Mouse (Mus musculus): ENCODE results near the gene Senp6. TPM values are rescaled to one million over a fixed set of nuclear protein-coding genes. Genes with fewer than 3 reads are reported as not detected.

Senp6 gene
- polyA plus RNA-seq, 1 experiment from 2014 or later, result 70.6 TPM

GRCm38 (mm10) chr9:80176696-80177478 is 110.2 kb downstream of the Senp6 start:
- H3K4me3 ChIP-seq (ENCODE audit: low read depth, low read length), result no peak overlapping the region
- no peak overlapping the region for H3K9ac ChIP-seq (replicated peaks; ENCODE audit: low read depth, low read length)
- H3K4me2 ChIP-seq (ENCODE audit: low read depth, low read length), result no peak overlapping the region
- H3K9me3 ChIP-seq (ENCODE audit: control insufficient read depth, low read length), result no peaks in the 10 kb centered on the region
- WGBS, result 83% methylated on average over 13 of the region's 13 CpGs
- no peaks in the 10 kb centered on the region for H3K4me1 ChIP-seq (ENCODE audit: control insufficient read depth, insufficient read depth, low read length)
- no peaks in the 10 kb centered on the region for H3K27me3 ChIP-seq (ENCODE audit: control insufficient read depth, insufficient read depth, low read length)
- no peak for ATAC-seq (ENCODE audit: low read depth)
- no peaks in the 10 kb centered on the region for H3K36me3 ChIP-seq (ENCODE audit: control insufficient read depth, insufficient read depth, low read length)
- H3K27ac ChIP-seq (ENCODE audit: low read depth, low read length), result no peak overlapping the region

- H3K36me3 ChIP-seq (ENCODE audit: control insufficient read depth, insufficient read depth, low read length), result no peaks in the 10 kb centered on the region
- no peaks in the 10 kb centered on the region for H3K27me3 ChIP-seq (ENCODE audit: control insufficient read depth, insufficient read depth, low read length)
- 78% methylated on average over 2 of the region's 2 CpGs for WGBS
- no peaks in the 10 kb centered on the region for H3K4me1 ChIP-seq (ENCODE audit: control insufficient read depth, insufficient read depth, low read length)
- no peak for ATAC-seq (ENCODE audit: low read depth)
- no peak overlapping the region for H3K4me3 ChIP-seq (ENCODE audit: low read depth, low read length)
- H3K9me3 ChIP-seq (ENCODE audit: control insufficient read depth, low read length), result no peaks in the 10 kb centered on the region
- H3K4me2 ChIP-seq (ENCODE audit: low read depth, low read length), result no peak overlapping the region
- no peak overlapping the region for H3K9ac ChIP-seq (replicated peaks; ENCODE audit: low read depth, low read length)
- no peak overlapping the region for H3K27ac ChIP-seq (ENCODE audit: low read depth, low read length)
These were observed 112.0 kb downstream of the Senp6 start for GRCm38 (mm10) chr9:80178670-80179069.

- Histone ChIP-seq H3K9ac (replicated peaks; ENCODE audit: low read depth, low read length) (no peak overlapping the region), H3K4me3 (ENCODE audit: low read depth, low read length) (no peak overlapping the region), H3K27ac (ENCODE audit: low read depth, low read length) (no peak overlapping the region), H3K36me3 (ENCODE audit: control insufficient read depth, insufficient read depth, low read length) (no peaks in the 10 kb centered on the region), H3K4me1 (ENCODE audit: control insufficient read depth, insufficient read depth, low read length) (no peaks in the 10 kb centered on the region), H3K9me3 (ENCODE audit: control insufficient read depth, low read length) (no peaks in the 10 kb centered on the region), H3K27me3 (ENCODE audit: control insufficient read depth, insufficient read depth, low read length) (no peaks in the 10 kb centered on the region), H3K4me2 (ENCODE audit: low read depth, low read length) (no peak overlapping the region)
- no peak for ATAC-seq (ENCODE audit: low read depth)
- WGBS, result 85% methylated on average over 4 of the region's 4 CpGs
These were observed 113.0 kb downstream of the Senp6 start for GRCm38 (mm10) chr9:80179688-80180087.

- no peak overlapping the region for H3K9ac ChIP-seq (replicated peaks; ENCODE audit: low read depth, low read length)
- H3K27me3 ChIP-seq (ENCODE audit: control insufficient read depth, insufficient read depth, low read length), result no peaks in the 10 kb centered on the region
- no peaks in the 10 kb centered on the region for H3K9me3 ChIP-seq (ENCODE audit: control insufficient read depth, low read length)
- 80% methylated on average over 5 of the region's 5 CpGs for WGBS
- H3K4me3 ChIP-seq (ENCODE audit: low read depth, low read length), result no peak overlapping the region
- H3K4me1 ChIP-seq (ENCODE audit: control insufficient read depth, insufficient read depth, low read length), result no peaks in the 10 kb centered on the region
- no peaks in the 10 kb centered on the region for H3K36me3 ChIP-seq (ENCODE audit: control insufficient read depth, insufficient read depth, low read length)
- no peak overlapping the region for H3K27ac ChIP-seq (ENCODE audit: low read depth, low read length)
- no peak for ATAC-seq (ENCODE audit: low read depth)
- no peak overlapping the region for H3K4me2 ChIP-seq (ENCODE audit: low read depth, low read length)
These were observed 114.1 kb downstream of the Senp6 start for GRCm38 (mm10) chr9:80180771-80181170.

GRCm38 (mm10) chr9:80181692-80182091 is 115.0 kb downstream of the Senp6 start:
- no peaks in the 10 kb centered on the region for H3K9me3 ChIP-seq (ENCODE audit: control insufficient read depth, low read length)

GRCm38 (mm10) chr9:80184138-80184537 is 117.4 kb downstream of the Senp6 start:
- Histone ChIP-seq H3K36me3 (ENCODE audit: control insufficient read depth, insufficient read depth, low read length) (no peaks in the 10 kb centered on the region), H3K9ac (replicated peaks; ENCODE audit: low read depth, low read length) (no peak overlapping the region), H3K27me3 (ENCODE audit: control insufficient read depth, insufficient read depth, low read length) (no peaks in the 10 kb centered on the region), H3K9me3 (ENCODE audit: control insufficient read depth, low read length) (no peaks in the 10 kb centered on the region), H3K4me2 (ENCODE audit: low read depth, low read length) (no peak overlapping the region), H3K27ac (ENCODE audit: low read depth, low read length) (no peak overlapping the region), H3K4me1 (ENCODE audit: control insufficient read depth, insufficient read depth, low read length) (no peaks in the 10 kb centered on the region), H3K4me3 (ENCODE audit: low read depth, low read length) (no peak overlapping the region)
- no peak for ATAC-seq (ENCODE audit: low read depth)
- 59% methylated on average over 5 of the region's 5 CpGs for WGBS

More at GRCm38 (mm10) chr9:80181692-80182091, 115.0 kb downstream of the Senp6 start:
- 94% methylated on average over 1 of the region's 1 CpGs for WGBS
- no peaks in the 10 kb centered on the region for H3K36me3 ChIP-seq (ENCODE audit: control insufficient read depth, insufficient read depth, low read length)
- H3K4me1 ChIP-seq (ENCODE audit: control insufficient read depth, insufficient read depth, low read length), result no peaks in the 10 kb centered on the region
- H3K9ac ChIP-seq (replicated peaks; ENCODE audit: low read depth, low read length), result no peak overlapping the region
- H3K4me3 ChIP-seq (ENCODE audit: low read depth, low read length), result no peak overlapping the region
- no peaks in the 10 kb centered on the region for H3K27me3 ChIP-seq (ENCODE audit: control insufficient read depth, insufficient read depth, low read length)
- no peak overlapping the region for H3K4me2 ChIP-seq (ENCODE audit: low read depth, low read length)
- no peak for ATAC-seq (ENCODE audit: low read depth)
- H3K27ac ChIP-seq (ENCODE audit: low read depth, low read length), result no peak overlapping the region

- WGBS, result 46% methylated on average over 3 of the region's 3 CpGs
- no peaks in the 10 kb centered on the region for H3K36me3 ChIP-seq (ENCODE audit: control insufficient read depth, insufficient read depth, low read length)
- no peak overlapping the region for H3K4me2 ChIP-seq (ENCODE audit: low read depth, low read length)
- no peak overlapping the region for H3K27ac ChIP-seq (ENCODE audit: low read depth, low read length)
- H3K27me3 ChIP-seq (ENCODE audit: control insufficient read depth, insufficient read depth, low read length), result no peaks in the 10 kb centered on the region
- H3K4me3 ChIP-seq (ENCODE audit: low read depth, low read length), result no peak overlapping the region
- no peaks in the 10 kb centered on the region for H3K4me1 ChIP-seq (ENCODE audit: control insufficient read depth, insufficient read depth, low read length)
- H3K9ac ChIP-seq (replicated peaks; ENCODE audit: low read depth, low read length), result no peak overlapping the region
- H3K9me3 ChIP-seq (ENCODE audit: control insufficient read depth, low read length), result no peaks in the 10 kb centered on the region
- ATAC-seq (ENCODE audit: low read depth), result no peak
These were observed 119.0 kb downstream of the Senp6 start for GRCm38 (mm10) chr9:80185737-80186136.

GRCm38 (mm10) chr9:80186693-80187092 is 120.0 kb downstream of the Senp6 start:
- no peaks in the 10 kb centered on the region for H3K36me3 ChIP-seq (ENCODE audit: control insufficient read depth, insufficient read depth, low read length)
- ATAC-seq (ENCODE audit: low read depth), result no peak

GRCm38 (mm10) chr9:80188324-80188893 is 121.7 kb downstream of the Senp6 start:
- 54% methylated on average over 5 of the region's 5 CpGs for WGBS
- no peaks in the 10 kb centered on the region for H3K36me3 ChIP-seq (ENCODE audit: control insufficient read depth, insufficient read depth, low read length)
- H3K4me1 ChIP-seq (ENCODE audit: control insufficient read depth, insufficient read depth, low read length), result no peaks in the 10 kb centered on the region
- H3K4me3 ChIP-seq (ENCODE audit: low read depth, low read length), result no peak overlapping the region
- H3K27ac ChIP-seq (ENCODE audit: low read depth, low read length), result no peak overlapping the region
- ATAC-seq (ENCODE audit: low read depth), result no peak
- no peaks in the 10 kb centered on the region for H3K27me3 ChIP-seq (ENCODE audit: control insufficient read depth, insufficient read depth, low read length)
- no peak overlapping the region for H3K9ac ChIP-seq (replicated peaks; ENCODE audit: low read depth, low read length)
- H3K9me3 ChIP-seq (ENCODE audit: control insufficient read depth, low read length), result no peaks in the 10 kb centered on the region
- H3K4me2 ChIP-seq (ENCODE audit: low read depth, low read length), result no peak overlapping the region

More at GRCm38 (mm10) chr9:80186693-80187092, 120.0 kb downstream of the Senp6 start:
- WGBS, result 87% methylated on average over 8 of the region's 8 CpGs
- Histone ChIP-seq H3K4me3 (ENCODE audit: low read depth, low read length) (no peak overlapping the region), H3K27me3 (ENCODE audit: control insufficient read depth, insufficient read depth, low read length) (no peaks in the 10 kb centered on the region), H3K4me2 (ENCODE audit: low read depth, low read length) (no peak overlapping the region), H3K4me1 (ENCODE audit: control insufficient read depth, insufficient read depth, low read length) (no peaks in the 10 kb centered on the region), H3K9me3 (ENCODE audit: control insufficient read depth, low read length) (no peaks in the 10 kb centered on the region), H3K27ac (ENCODE audit: low read depth, low read length) (no peak overlapping the region), H3K9ac (replicated peaks; ENCODE audit: low read depth, low read length) (no peak overlapping the region)
